Mouse (Mus musculus): ENCODE measurements around the gene Pate4. TPM values are rescaled to one million over a fixed set of nuclear protein-coding genes. Genes with fewer than 3 reads are reported as not detected.
"Not testable (repeated sequence)": the region's sequence is repeated elsewhere in the genome, so short reads cannot be mapped to it uniquely, and the experiment has no call there.

Pate4 gene
- polyA plus RNA-seq (2012; rRNA removed), result not detected in 2 replicates

DNA sequence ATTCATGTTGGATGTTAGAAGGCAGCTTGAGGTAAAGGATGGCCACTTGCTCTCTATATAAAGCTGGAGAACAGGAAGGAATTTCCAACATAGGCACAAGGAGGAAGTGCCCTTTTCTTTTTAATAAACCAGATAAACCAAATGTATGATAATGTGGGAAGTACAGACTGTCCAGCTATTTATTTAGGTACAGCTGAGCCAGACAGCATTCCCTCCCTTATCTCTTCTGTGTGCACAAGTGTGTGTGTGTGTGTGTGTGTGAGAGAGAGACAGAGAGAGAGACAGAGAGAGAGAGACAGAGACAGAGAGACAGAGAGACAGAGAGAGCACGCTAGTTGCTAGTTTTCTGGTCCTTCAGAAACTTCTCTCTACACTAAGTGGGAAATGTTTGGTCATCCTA lies at the start of gene Pate4:
Gene Pate4, minus strand, starts transcription at position 101 of the 400 bp plus-strand sequence.
- DNase-seq (ENCODE audit: low spot score), result no peak

DNA sequence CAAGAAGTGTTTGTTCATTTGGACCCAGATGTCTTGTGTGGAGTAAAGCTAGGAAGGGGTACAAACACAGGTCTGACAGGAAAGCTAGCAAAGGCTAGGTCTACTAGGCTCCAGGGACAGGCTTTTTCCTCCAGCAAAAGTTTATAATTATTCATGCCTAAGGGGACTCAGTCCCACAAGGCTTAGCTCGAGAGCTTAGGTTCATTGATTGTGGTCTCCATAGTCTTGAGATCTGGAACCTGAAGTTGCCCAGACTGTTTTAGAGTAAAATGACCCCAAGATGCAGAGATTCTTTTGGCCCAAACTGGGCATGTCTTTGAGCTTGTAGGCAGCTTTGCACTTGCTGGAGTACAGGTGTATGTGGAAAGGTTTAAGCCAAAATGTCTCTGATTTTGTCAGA lies 36.4 kb upstream of the Pate4 start, which contains the start of gene Pate3:
Gene Pate3, minus strand, starts transcription at position 101 of the 400 bp plus-strand sequence.
- no peak for DNase-seq (ENCODE audit: low spot score)

DNA sequence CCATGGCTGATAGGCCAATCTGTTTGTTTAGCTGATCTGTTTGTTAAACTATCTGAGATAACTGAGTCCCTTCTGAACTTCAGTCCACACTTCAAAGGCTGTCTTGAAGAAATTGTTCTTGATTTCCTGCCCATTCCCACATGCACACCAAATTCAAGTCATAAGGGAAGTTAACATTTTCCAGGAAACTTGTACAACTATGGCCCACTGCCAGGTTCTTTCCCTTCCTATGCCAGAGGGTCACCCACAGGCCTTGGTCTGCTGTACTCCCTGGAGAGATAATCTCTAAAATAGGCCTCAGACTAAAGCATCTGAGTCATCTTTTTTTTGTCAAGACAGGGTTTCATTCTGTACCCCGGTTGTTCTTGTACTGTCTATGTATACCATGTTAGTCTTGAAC lies 21.2 kb upstream of the Pate4 start:
- DNase-seq (ENCODE audit: low spot score), result no peak

DNA sequence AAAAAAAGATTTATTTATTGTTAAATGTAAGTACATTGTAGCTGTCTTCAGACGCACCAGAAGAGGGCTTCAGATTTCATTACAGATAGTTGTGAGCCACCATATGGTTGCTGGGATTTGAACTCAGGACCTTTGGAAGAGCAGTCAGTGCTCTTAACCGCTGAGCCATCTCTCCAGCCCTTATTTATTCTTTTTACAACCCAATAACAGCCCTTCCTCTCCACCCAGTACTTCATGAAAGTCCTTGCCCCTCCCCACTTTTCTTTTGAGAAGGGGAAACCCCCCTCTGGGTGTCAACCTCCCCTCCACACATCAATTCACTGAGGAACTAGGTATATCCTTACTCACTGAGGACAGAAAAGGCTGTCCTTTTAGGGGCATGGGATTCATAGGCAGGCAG lies 5.0 kb upstream of the Pate4 start:
- DNase-seq (ENCODE audit: low spot score), result not testable (repeated sequence)

DNA sequence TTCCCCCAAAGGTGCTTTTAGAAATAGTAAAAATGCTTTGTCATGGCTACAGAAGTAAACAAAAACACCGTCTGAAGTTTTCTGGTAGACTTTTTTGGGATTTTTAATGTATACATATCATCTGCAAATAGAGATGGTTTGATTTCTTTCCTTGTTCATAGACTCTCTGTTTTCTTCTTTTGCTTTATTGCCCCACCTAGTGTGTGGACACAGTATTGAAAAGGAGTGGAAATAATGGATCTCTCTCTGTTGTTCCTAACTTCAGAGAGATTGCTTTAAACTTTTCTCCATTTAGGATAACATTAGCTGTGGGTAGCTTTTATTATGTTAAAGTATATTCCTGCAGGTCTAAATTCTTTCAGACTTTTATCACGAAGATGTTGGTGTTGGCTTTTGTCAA lies 2.3 kb upstream of the Pate4 start:
- DNase-seq (ENCODE audit: low spot score), result no peak

DNA sequence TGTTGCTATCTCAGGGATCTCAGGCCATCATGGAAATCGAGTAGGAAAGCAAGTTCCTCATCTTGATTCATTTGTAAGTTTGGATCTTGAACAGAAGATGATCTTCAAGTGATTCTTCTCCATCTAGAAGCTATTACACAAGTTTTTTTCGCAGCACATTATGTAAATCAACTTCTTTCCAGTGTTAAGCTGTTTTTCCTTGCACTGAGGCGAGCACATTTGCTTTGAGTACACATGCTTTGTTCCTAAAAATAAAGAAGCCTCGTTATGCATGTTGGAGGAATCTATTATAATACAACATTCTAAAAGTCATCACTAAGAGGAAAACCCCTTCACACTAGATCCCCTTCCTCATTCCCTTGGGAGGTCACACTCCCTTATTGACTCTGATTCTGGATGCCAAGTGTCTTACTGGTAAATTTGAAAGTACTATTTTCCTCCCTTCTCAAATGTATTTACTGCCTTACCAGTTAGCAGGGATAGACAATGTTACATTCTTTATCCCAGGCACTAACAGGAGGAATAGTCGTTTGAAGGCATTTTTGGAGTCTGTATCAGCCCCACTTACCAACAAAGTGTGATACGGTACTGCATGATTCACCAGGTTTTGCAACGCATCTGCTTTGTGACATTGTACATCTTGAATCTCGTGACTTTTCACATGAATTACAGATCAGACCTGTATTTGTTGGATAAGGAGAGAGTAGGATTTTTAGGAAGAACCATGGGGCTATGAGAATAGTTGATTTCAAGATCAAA lies 3.9 kb downstream of the Pate4 start:
- DNase-seq (ENCODE audit: low spot score), result no peak

DNA sequence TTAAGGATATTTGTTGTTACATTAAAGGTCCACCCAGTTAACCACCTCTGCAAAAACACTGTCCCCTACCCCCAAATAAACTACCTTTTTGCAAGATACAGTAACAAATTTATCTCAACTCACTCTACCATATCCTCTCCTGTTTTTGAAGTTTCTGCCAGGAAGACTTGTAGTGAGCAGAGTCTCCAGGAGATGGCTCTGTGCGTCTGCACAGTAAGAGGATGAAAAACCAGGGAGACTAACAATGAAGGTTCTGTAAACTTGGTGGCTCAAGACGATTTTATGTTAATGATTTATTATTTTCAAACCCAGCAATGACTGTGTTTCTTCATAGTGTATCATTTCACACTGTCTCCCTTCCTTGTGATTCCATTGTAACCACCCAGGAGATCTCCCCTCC lies 18.8 kb downstream of the Pate4 start:
- no peak for DNase-seq (ENCODE audit: low spot score)

DNA sequence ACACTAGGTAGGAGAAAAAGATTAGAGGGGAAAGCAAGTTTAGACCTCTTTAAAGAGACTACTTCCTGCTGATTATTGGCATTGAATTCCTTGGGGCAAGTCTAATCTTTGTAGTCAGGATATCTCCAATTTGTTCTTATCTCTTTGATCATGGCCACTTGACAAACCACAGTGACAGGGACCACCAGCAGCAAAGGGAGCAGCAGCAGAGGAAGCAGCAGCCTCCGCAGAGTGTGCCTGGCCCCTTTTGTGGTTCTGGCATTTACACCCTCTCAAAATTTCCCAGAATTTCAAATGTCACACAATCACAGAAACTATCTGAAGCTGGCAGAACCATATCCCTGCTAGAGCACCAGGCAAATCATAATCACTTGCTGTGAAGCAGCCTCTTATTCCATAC lies 24.1 kb downstream of the Pate4 start:
- no peak for DNase-seq (ENCODE audit: low spot score)

DNA sequence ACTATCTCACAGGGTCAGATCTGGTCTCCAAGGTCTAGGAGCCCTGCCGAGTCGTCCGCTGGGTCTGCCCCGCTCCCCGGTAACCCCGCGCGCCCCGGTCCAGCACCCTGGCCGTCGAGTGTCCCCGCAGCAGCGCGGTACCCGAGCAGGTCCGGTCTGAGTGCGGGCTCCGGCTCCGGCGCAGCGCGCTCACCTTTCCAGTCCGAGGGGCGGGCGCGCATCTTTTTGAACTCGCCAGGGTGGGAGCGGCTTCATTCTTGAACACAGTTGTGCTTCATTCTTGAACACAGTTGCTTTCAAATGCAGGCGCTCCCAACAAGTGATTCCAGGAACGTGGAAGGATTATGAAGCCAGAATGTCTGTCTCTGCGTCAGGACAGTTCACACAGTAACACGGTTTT lies 37.3 kb downstream of the Pate4 start:
- DNase-seq (ENCODE audit: low spot score), result no peak

DNA sequence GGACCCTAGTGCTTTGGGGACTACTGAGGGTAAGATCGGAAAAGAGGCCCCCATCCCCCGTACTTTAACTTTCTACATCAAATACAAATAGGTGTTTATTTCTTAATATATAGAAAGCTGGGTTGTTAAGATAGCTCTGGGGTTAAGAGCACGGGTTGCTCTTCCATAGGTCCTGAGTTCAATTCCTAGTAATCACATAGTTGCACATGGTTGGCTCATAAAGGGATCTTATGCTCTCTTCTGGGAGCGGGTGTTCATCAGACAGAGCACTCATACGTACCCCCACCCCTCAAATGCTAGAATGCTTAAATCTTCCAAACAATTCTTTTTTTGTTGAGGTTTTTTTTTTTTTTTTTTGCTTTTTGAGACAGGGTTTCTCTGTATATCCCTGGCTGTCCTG lies 41.1 kb downstream of the Pate4 start:
- no peak for DNase-seq (ENCODE audit: low spot score)

DNA sequence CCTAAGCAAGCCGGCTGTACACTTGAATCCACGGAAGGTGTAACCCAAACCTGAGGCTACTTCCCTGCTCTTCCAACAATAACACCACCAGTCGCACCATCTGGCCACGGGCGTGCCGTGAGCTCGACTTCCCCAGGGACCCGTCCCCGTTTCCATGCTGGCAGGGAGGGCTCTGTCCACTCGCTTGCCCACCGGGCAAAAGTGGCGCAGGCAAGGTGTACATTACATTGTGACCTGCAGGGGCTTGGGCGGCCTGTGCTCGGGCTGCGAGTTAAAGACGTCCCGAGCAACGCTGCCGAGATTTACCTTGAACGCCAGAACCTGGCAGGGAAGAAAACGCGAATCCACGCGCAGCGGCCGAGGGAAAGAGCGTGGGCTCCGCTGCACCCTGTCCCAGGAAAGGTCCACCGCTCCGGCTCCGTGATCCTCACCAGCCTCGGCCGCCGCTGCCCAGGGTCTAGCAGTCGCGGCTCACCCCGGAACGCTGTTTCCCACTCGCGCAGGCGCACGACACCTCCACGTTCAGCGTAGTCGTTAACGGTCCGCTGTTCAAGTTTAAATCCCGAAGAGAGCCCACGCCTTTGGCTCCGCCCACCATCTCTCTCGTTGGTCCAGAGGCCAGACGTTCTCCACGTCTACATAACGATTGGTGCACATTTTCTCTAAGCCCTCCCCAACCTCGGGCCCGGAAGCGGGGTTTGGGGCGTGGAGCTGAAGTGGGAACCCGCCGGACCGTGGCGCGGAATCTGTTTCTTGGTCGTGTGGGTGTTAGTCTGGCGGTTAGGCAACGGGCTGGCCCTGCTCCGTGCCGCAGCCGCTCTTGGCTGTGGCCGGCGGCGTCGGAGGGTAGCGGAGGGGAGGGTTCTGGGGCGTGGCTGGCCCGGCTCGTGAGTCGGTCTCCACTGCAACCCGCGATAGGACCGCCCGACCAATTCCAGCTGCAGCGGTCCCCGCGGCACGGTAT lies 41.9 kb downstream of the Pate4 start, which contains the start of the genes Pate2 and Hyls1:
Gene Pate2, plus strand, starts transcription at position 714 of the 964 bp plus-strand sequence.
Gene Hyls1, minus strand, starts transcription at position 828 of the 964 bp plus-strand sequence.
- peak; percentile 80 for DNase-seq (ENCODE audit: low spot score)

DNA sequence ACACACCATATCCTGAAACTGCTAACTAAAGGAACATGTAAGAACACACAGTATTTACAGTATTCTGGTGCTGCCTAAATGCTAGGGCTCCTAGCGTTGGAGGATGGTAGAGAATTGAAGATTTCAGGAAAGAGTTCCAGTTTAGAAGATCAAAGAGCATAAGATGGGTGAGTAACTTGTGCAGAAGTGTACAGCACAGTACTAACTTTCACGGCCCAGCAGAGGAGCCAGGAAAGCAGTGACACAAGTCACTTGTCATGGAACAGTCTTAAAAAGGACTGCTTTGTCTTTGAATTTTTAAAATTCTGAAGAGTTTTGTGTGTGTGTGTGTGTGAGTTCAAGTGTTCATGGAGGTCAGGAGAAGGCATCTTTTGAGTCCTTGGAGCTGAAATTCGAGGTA lies 43.7 kb downstream of the Pate4 start:
- no peak for DNase-seq (ENCODE audit: low spot score)

DNA sequence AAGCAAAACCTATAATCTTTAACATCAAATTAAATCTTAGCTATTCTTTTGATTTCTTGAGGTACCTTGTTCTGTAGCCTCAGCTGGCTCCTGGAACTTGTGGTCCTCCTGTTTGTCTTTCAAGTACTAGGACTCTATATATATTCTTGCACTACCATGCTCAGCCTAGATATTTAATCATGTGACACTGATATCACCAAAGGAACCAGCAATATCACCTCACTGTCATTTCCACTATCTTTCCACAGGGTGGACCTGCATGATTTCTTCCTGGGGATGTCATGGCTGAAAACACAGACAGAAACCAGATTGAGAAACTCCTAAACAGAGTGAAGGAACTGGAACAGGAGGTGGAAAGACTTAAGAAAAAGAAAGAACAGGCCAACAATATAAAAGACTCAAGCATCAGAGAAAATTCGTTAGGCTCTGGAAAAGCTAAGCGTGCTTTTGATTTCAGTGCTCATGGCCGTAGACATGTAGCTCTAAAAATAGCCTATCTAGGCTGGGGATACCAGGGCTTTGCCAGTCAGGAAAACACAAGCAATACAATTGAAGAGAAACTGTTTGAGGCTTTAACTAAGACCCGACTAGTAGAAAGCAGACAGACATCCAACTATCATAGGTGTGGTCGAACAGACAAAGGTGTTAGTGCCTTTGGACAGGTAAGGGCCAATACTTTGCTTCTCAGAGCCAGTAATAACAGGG lies 47.1 kb downstream of the Pate4 start:
- DNase-seq (ENCODE audit: low spot score), result no peak

DNA sequence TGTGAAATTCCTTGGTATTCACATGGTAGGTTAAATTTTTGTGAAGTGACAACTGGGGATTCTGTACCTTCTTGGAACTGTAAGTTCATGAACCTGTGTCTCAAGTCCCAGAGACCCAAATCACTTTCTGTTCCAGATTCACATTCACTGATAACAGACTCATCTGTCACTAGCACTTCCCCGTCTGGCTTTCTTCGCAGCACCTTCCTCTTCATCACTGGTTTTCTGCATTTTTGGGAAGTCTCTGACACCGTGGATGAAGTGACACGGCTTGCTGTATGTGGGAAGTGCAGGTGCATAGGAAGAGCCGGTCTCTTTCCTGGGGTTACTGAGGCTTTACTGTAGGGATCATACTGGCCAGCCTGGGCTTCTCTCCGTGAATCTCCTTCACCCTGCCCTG lies 50.2 kb downstream of the Pate4 start:
- no peak for DNase-seq (ENCODE audit: low spot score)

DNA sequence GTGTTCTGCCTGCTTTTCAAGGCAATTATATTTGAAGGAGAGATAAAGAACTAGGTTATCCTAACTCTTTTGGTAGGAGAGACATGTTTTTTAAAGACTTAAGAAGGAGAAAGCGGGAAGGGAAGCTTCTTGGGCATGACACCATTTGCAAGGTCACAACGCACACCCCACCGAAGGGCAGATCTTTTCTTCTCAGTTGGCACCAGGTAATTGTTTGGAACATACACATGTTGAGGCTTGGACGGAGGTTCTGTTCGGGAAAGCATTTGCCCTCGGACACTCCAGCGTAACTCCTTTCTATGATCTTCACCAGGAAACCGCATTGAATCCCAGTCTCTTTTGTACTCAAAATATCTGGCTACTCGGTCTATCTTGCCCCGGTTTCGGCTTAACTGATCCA lies 50.7 kb downstream of the Pate4 start:
- no peak for DNase-seq (ENCODE audit: low spot score)

DNA sequence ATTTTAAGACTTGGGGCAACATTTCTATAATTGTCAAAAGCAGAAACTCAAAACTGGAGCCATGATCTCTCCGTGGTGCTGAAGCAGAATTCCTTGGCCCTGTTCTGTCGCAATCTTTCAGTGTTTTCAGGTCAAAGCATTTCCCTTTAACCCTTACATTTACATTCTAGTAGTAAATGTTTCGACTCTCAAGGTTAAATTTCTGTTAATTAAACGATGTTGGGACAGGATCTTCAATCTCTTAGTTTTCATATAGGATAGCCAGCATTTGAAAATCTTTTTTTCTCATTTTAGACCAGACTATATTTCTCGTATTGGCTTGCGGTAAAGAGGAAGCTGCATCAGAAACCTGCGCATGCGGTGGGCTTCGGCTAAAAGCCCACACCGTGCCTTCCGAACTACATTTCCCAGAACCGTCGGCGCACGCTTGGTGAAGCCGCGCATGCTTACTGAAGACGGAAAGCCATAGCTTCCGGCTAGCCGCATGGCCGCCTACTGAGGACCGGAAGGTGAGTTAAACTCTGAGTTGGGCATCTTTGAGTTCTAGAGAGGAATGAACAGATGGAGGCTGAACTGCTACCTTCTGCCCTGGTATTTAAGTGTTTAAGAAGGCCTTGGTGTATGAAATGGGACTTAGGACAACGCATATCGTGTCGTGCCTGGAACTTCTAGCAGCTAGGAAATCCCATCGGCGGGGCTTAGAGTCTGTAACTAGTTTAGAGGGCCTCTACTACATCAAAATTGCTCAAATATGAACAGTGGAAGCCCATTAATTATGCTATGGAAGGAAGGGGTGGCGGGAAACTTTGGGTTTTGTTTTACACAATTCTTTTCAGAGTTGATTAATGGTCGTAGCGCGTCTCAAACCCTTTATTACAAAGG lies 52.5 kb downstream of the Pate4 start:
- DNase-seq (ENCODE audit: low spot score), result peak; percentile 46

DNA sequence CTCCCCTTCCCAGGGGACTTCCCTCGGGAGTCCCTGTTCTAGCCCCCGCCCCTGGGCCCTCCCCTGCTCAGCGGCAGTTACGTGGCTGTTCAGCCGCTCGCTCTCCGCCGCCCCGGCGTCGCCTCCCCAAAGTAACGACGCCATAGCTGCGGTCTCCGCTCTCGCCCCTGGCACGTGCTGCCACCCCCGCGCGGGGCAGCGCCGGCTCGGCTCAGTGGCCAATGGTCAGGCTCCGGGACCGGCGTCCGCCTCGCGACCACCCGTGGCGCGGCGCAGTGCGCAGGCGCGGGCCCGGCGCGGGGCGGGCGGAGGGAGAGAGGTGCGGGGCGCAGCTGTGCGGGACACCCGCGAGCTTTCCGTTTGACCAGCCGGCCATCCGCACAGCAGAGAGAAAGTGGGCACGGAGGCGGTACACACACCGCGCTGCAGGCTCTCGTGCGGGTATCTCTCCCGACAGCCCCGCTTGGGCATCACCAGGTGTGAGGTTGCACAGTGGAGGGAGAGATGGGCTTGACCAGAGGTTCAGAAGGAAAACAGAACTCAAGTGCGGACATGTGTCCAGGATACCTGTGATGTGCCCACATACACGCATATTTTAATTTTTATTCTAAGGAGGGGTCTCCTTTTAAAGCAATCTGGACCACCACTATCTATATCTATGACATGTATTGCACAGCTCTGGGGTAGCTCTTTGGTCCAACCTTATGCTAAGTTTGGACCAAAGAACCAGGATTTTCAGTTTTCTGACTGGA lies 53.3 kb downstream of the Pate4 start, which contains the start of the genes Ddx25 and Pus3:
Gene Ddx25, minus strand, starts transcription at position 272 of the 752 bp plus-strand sequence.
Gene Pus3, plus strand, starts transcription at position 339 of the 752 bp plus-strand sequence.
- DNase-seq (ENCODE audit: low spot score), result no peak

All from urinary bladder, adult 2 months (tissue).